Mouse (Mus musculus) ES-Bruce4 (cell line): ENCODE results near the gene Rflna. TPM values are rescaled to one million over a fixed set of nuclear protein-coding genes. Genes with fewer than 3 reads are reported as not detected.

Experiments
- H3K27ac ChIP-seq: 2 replicates; pipeline ENCODE4 v1.5.1; 2012; ENCODE audit warnings: low read length, inconsistent platforms; ENCODE audit not compliant: insufficient read depth
- H3K27me3 ChIP-seq: 2 replicates; pipeline ENCODE4 v1.6.1; 2012; ENCODE audit warnings: mild to moderate bottlenecking, low read length, inconsistent platforms; ENCODE audit not compliant: control insufficient read depth, poor library complexity, insufficient read depth, severe bottlenecking
- H3K36me3 ChIP-seq: 2 replicates; pipeline ENCODE4 v1.6.1; 2012; ENCODE audit warnings: inconsistent platforms, mild to moderate bottlenecking, low read length, moderate library complexity; ENCODE audit not compliant: control insufficient read depth, poor library complexity, insufficient read depth, severe bottlenecking
- H3K4me1 ChIP-seq: one replicate; pipeline ENCODE4 v1.8.1; 2011; ENCODE audit warnings: low read length; ENCODE audit not compliant: control insufficient read depth, insufficient read depth
- H3K4me3 ChIP-seq: 2 replicates; pipeline ENCODE4 v1.5.1; 2011; ENCODE audit warnings: low read depth, mild to moderate bottlenecking, low read length
- H3K9ac ChIP-seq: 2 replicates; pipeline ENCODE4 v1.6.1; 2012; ENCODE audit warnings: low read depth, mild to moderate bottlenecking, inconsistent platforms; ENCODE audit not compliant: poor library complexity, severe bottlenecking
- H3K9me3 ChIP-seq: replicated peaks from 2 replicates; pipeline ENCODE4 v1.6.1; 2012; ENCODE audit warnings: mild to moderate bottlenecking, low read length, inconsistent platforms; ENCODE audit not compliant: control insufficient read depth, poor library complexity, insufficient read depth, severe bottlenecking
- CTCF ChIP-seq: IDR thresholded peaks from one replicate; pipeline ENCODE4 v1.8.1; 2011; ENCODE audit warnings: low read depth, low read length
- EP300 ChIP-seq: IDR thresholded peaks from 2 replicates; pipeline ENCODE4 v1.6.1; 2011; ENCODE audit warnings: low read depth, low read length; ENCODE audit not compliant: insufficient read depth
- POLR2A ChIP-seq: IDR thresholded peaks from one replicate; pipeline ENCODE4 v1.8.1; 2011; ENCODE audit warnings: low read length; ENCODE audit not compliant: insufficient read depth
- polyA plus RNA-seq: library from polyadenylated mRNA; stranded (reverse); fragments of >200 nt; gene quantifications from 2 replicates; pipeline ENCODE4 v1.2.4, GENCODE M21; 2011; ENCODE audit warnings: low read depth; ENCODE audit not compliant: missing spikeins, insufficient read depth, insufficient read length

Rflna gene
- polyA plus RNA-seq, 1 experiment: 2.0 TPM

DNA sequence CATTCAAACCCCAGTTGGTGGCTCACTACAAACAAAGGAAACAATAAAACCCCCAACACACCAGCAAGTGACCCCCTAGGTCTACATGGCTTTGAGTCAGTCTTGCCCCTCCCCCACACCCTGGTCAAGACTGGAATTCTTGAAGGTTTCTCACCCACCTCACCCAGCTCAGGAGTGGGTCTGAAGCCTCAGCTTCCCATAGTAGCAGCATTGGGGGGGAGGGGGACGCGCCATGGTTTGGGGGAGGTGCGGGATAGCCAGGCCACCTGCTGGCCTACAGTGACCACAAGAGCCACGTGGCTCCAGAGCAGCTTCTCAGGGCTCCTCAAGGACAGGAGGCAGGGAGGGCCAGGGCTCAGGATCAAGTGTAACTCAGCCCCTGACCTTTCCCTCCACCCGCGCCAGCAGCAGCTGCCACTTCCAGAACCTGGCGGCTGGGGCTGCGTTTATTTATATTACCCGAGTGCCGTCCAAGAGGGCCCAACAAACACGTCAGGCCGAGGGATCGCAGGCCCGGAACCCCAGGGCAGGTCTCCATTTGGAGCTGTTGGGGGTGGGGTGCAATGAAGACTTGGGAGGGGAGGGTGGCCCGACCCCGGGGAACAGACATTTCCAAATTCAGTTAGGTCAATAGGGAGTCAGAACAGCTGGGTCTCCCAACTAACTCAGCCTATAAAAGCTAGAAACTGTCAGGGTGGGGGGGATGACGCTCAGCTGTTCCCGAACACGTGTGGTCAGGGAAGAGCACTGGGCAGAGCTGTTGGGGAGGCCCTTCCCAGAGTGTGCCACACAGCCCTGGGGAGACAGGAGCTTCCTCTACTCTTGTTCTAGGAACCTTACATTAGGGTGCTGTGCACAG is 53.9 kb downstream of the Rflna start:
- Histone ChIP-seq H3K27me3 (no peaks in the 10 kb centered on the region), H3K27ac (no peak overlapping the region), H3K9ac (no peak overlapping the region), H3K4me3 (no peak overlapping the region), H3K9me3 (no peaks in the 10 kb centered on the region), H3K36me3 (no peaks in the 10 kb centered on the region), H3K4me1 (peaks cover 19% of the 10 kb centered on the region)
- TF ChIP-seq CTCF (no peak), EP300 (no peak), POLR2A (no peak)

GRCm38 (mm10) chr5:125057555-125058266 is 54.7 kb downstream of the Rflna start:
- Histone ChIP-seq H3K9me3 (no peaks in the 10 kb centered on the region), H3K4me3 (peak overlapping the region; percentile 3; the same call in 1 of the 2 replicates), H3K36me3 (no peaks in the 10 kb centered on the region), H3K27ac (no peak overlapping the region), H3K4me1 (peaks cover 19% of the 10 kb centered on the region), H3K9ac (peak overlapping the region; percentile 57), H3K27me3 (no peaks in the 10 kb centered on the region)
- TF ChIP-seq POLR2A: no peak
- no peak for TF ChIP-seq CTCF
- TF ChIP-seq EP300: no peak

DNA sequence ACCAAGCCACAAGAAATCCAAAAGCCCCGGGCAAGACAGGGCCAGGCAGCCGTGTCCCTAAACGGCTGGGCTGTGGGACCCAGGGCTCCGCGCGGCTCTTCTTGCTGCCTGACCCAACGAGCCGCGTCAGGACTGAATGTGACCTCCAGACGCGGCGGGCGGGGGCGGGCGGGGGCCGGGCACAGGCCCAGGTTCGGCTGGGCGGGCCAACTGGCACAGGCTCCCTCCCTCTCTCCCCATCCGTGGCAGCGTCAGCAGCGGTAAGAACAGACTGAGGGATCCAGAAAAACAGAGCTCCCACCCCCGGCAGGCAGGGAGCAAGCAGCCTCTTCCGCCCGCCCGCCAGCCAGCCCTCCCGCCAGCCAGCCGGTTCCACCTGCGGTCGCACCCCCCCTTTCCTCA is 55.2 kb downstream of the Rflna start:
- 0 out of 2 replicates have a peak overlapping the region, but pooled peaks have one; percentile 6 for H3K4me3 ChIP-seq
- no peak overlapping the region for H3K27ac ChIP-seq
- no peaks in the 10 kb centered on the region for H3K36me3 ChIP-seq
- H3K27me3 ChIP-seq: no peaks in the 10 kb centered on the region
- no peaks in the 10 kb centered on the region for H3K9me3 ChIP-seq
- H3K4me1 ChIP-seq: peaks cover 19% of the 10 kb centered on the region
- H3K9ac ChIP-seq: peak overlapping the region; percentile 57
- no peak for TF ChIP-seq EP300
- TF ChIP-seq POLR2A: no peak
- TF ChIP-seq CTCF: no peak

Other genes with a start within 250 kb of the Rflna start
- 8.3 and 12.6 TPM in 2 replicates for gene Ccdc92, start 140.8 kb upstream of the Rflna start, polyA plus RNA-seq
- 96.4 and 103 TPM in 2 replicates for gene Zfp664, start 140.5 kb upstream of the Rflna start, polyA plus RNA-seq
- 57.5 and 62.9 TPM in 2 replicates for gene Ncor2, start 176.0 kb downstream of the Rflna start, polyA plus RNA-seq